Mouse (Mus musculus) megakaryocyte, embryonic 14.5 days (primary cell): ENCODE results near the gene Sass6. TPM values are rescaled to one million over a fixed set of nuclear protein-coding genes. Genes with fewer than 3 reads are reported as not detected.

ENCODE experiments used
- H3K27me3 ChIP-seq: replicated peaks from 2 replicates; pipeline ENCODE3; 2012; ENCODE audit warnings: inconsistent platforms
- H3K36me3 ChIP-seq: replicated peaks from 2 replicates; pipeline ENCODE3; 2012; ENCODE audit warnings: low read length, inconsistent platforms, mixed read lengths
- H3K4me1 ChIP-seq: 2 replicates; pipeline ENCODE4 v1.6.1; 2012; ENCODE audit warnings: inconsistent platforms
- H3K4me3 ChIP-seq: replicated peaks from 2 replicates; pipeline ENCODE3; 2012; ENCODE audit warnings: moderate library complexity, mild to moderate bottlenecking, inconsistent platforms
- H3K9me3 ChIP-seq: 2 replicates; pipeline ENCODE4 v1.6.1; 2012; ENCODE audit warnings: inconsistent platforms
- FLI1 ChIP-seq: IDR thresholded peaks from 2 replicates; pipeline ENCODE4 v1.6.1; 2012; ENCODE audit warnings: low read length, inconsistent platforms, mixed read lengths
- GATA1 ChIP-seq: IDR thresholded peaks from 3 replicates; pipeline ENCODE4 v1.6.1; 2012; ENCODE audit warnings: mixed read lengths, low read length, inconsistent platforms, borderline replicate concordance
- polyA plus RNA-seq: library from polyadenylated mRNA; stranded (reverse); fragments of >175 nt; gene quantifications from 2 replicates; pipeline ENCODE4 v1.2.3, GENCODE M21; 2012; ENCODE audit warnings: low replicate concordance; ENCODE audit not compliant: insufficient read depth

The Sass6 gene
- polyA plus RNA-seq, 1 experiment, result 1.4 TPM

DNA sequence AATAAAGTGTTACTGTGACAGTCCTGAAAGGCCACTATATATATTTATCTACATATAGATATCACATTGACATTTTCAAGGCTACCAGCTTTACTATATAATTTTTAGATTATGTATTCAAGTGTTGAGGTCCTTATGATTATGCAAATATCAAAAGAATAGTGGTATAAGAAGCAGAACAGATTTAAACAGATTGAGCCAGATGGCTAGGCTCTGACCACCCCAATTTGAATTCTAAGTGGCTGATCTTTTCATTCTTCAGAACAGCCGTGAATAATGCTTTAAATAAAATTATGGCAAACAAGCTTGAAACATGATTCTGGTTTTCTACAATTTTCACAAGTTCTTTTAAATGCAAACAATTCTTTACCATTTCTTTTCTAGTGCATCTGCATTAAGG, 36.7 kb downstream of the Sass6 start:
- Histone ChIP-seq H3K9me3 (no peaks in the 10 kb centered on the region), H3K4me1 (peaks cover 33% of the 10 kb centered on the region), H3K27me3 (no peaks in the 10 kb centered on the region), H3K36me3 (peaks cover 87% of the 10 kb centered on the region), H3K4me3 (no peak overlapping the region)
- TF ChIP-seq FLI1, result no peak
- TF ChIP-seq GATA1, result no peak

DNA sequence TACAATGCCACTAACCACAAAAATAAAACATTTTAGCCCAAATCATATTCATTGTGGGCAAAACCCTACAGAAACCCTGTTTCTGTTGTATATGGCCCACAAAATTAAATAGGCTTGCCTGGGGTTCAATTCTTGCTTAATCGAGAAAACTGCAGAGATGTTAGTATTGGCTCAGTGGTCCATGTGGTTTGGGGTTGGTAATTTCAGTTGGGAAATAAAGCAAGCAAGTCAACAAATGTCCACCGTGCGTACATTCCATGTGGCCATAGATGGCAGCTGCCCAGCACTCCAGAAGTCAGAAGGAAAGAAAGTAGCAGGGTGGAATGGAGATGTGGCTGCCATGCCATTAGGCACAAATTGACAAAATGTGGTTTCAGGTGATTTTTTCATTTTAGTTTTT, 38.2 kb downstream of the Sass6 start:
- no peak overlapping the region for H3K4me3 ChIP-seq
- TF ChIP-seq FLI1, result no peak
- no peak for TF ChIP-seq GATA1
- H3K36me3 ChIP-seq, result peaks cover 88% of the 10 kb centered on the region
- H3K4me1 ChIP-seq, result peaks cover 37% of the 10 kb centered on the region
- no peaks in the 10 kb centered on the region for H3K27me3 ChIP-seq
- no peaks in the 10 kb centered on the region for H3K9me3 ChIP-seq

DNA sequence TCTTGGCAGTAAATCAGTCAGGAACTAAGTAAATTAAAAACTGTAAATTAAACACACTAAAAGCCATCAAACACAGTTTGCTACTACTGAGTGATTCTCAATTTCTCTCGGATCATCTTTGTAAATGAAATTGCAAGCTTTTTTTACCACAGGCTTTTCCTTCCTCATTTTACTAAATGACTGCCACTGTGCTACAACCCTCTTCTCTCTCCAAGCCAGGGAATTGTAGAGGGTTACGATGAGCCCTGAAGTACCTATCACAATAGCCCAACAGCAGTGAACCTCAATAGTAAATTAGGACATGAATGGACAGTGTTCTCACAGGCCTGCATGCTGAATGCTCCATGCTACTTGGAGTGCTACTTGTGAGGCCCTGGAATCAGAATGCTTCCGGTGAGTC, 39.3 kb downstream of the Sass6 start:
- TF ChIP-seq FLI1 (no peak), GATA1 (no peak)
- peak overlapping the region; percentile 66 for H3K4me3 ChIP-seq
- H3K36me3 ChIP-seq, result peaks cover 92% of the 10 kb centered on the region

DNA sequence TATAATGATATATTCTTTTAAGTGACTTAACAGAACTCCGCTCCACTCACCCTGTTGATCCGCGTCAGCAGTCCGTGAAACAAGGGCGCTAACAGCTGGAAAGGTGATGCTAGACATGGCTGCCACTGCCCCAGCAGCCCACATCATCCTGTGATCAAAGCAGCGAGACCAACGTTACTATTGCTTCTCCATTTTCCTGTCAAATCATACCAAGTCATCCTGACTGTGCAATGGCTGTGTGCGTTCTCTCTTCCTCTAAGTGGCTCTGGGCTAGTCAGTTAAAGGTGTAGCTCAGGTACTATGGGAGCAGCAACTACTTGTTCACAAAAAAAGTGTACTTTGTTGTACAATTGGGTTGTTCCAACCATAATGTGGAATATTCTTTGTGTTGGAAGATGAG, 40.1 kb downstream of the Sass6 start:
- H3K4me3 ChIP-seq, result peak overlapping the region; percentile 64
- H3K9me3 ChIP-seq, result no peaks in the 10 kb centered on the region
- no peak for TF ChIP-seq GATA1
- TF ChIP-seq FLI1, result no peak
- H3K4me1 ChIP-seq, result peaks cover 55% of the 10 kb centered on the region
- H3K36me3 ChIP-seq, result peaks cover 97% of the 10 kb centered on the region
- H3K27me3 ChIP-seq, result no peaks in the 10 kb centered on the region

More for the DNA sequence above, 39.3 kb downstream of the Sass6 start:
- H3K27me3 ChIP-seq, result no peaks in the 10 kb centered on the region
- H3K9me3 ChIP-seq, result no peaks in the 10 kb centered on the region
- peaks cover 47% of the 10 kb centered on the region for H3K4me1 ChIP-seq

DNA sequence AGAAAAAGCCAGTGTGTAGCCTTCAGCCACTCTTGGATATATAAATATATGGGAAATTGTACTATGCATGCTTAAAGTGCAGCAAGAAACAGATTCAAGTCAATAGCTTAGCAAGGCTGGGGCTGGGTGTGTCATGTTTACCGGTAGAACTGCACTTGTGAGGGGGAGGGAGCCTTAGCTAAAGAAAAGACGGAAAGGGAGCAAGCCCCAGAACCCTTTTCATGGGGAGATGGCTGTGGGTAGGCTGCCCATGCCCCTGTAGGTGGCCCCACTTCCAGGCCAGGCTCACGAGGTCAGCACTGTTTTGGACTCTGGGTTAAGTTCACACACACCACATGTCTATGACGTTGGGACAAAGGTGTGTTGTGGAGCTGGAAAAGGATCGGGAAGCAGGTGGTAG, 41.0 kb downstream of the Sass6 start:
- no peaks in the 10 kb centered on the region for H3K27me3 ChIP-seq
- H3K4me3 ChIP-seq, result no peak overlapping the region
- no peaks in the 10 kb centered on the region for H3K9me3 ChIP-seq
- no peak for TF ChIP-seq FLI1
- no peak for TF ChIP-seq GATA1
- H3K36me3 ChIP-seq, result peaks cover 98% of the 10 kb centered on the region
- H3K4me1 ChIP-seq, result peaks cover 55% of the 10 kb centered on the region

DNA sequence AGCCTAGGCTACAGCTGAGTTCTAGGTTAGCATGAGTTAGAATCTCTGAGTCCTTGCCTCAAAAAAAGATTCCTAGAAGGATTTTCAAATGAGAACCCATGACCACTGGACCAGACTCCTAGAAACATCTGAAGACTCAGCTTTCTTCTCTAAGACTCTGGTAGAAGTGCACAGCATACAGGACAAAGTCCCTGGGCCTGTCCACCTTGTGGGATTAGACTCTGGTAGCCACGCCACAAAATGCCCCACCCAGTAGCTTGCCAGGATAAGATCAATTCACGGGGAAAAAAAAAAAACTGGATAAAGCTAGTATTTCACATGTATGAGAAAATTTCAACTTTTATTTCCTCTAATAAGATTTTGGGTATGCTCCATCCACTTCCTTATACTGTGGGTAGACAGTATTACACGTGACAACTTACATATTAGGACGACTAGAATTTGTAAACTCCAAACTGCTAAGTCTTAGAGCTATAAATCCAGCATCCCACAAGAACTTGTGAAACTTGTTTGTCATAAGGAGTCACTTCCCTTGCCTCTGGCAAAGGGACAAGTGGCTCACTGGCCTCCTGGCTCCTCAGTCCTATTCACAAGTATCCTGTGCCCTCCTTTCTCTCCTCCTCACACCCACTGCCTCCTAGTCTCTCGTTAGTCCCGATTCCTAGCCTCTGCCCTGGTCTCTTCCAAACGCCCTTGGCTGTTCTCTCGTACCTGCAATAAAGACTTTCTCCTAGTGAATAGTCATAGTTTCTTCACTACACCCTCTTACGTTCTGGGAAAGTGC, 43.1 kb downstream of the Sass6 start:
- no peak for TF ChIP-seq GATA1
- no peak for TF ChIP-seq FLI1
- Histone ChIP-seq H3K9me3 (no peaks in the 10 kb centered on the region), H3K4me3 (no peak overlapping the region), H3K4me1 (peaks cover 62% of the 10 kb centered on the region), H3K36me3 (peaks cover 99% of the 10 kb centered on the region), H3K27me3 (no peaks in the 10 kb centered on the region)

DNA sequence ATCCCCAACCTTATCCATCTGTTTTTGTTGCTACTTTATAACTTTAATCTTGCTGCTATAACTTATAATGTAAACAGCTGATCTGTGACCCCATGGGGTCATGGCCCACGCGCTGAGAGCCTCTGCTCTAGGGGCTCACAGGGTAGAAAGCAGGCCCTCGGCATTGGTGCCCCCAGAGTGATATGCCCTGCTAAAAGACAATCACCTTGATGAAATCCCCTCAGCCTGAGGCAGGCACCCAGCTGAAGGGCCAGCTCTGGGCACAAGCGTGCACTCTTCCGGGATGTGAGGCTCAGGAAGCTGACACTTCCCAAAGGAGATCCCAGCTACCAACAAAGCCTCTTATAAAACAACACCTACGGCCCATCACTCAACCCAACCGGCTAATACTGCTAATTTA, 43.8 kb downstream of the Sass6 start:
- Histone ChIP-seq H3K9me3 (no peaks in the 10 kb centered on the region), H3K4me1 (peaks cover 65% of the 10 kb centered on the region), H3K36me3 (peaks cover 100% of the 10 kb centered on the region), H3K4me3 (no peak overlapping the region), H3K27me3 (no peaks in the 10 kb centered on the region)
- TF ChIP-seq FLI1 (no peak), GATA1 (no peak)

DNA sequence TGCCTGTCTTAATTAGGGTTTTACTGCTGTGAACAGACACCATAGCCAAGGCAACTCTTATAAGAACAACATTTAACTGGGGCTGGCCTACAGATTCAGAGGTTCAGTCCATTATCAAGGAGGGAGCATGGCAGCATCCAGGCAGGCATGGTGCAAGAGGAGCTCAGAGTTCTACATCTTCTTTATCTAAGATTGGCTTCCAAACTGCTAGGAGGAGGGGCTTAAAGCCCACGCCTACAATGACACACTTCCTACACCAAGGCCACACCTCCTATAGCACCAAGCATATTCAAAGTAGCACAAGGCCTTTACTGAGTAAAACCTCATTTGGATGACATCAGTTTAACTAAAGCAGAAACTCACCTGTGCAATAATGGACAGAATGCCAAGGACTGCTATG, 45.2 kb downstream of the Sass6 start:
- Histone ChIP-seq H3K4me1 (peaks cover 52% of the 10 kb centered on the region), H3K4me3 (no peak overlapping the region), H3K27me3 (no peaks in the 10 kb centered on the region), H3K36me3 (peaks cover 100% of the 10 kb centered on the region), H3K9me3 (no peaks in the 10 kb centered on the region)
- TF ChIP-seq GATA1, result no peak
- no peak for TF ChIP-seq FLI1

DNA sequence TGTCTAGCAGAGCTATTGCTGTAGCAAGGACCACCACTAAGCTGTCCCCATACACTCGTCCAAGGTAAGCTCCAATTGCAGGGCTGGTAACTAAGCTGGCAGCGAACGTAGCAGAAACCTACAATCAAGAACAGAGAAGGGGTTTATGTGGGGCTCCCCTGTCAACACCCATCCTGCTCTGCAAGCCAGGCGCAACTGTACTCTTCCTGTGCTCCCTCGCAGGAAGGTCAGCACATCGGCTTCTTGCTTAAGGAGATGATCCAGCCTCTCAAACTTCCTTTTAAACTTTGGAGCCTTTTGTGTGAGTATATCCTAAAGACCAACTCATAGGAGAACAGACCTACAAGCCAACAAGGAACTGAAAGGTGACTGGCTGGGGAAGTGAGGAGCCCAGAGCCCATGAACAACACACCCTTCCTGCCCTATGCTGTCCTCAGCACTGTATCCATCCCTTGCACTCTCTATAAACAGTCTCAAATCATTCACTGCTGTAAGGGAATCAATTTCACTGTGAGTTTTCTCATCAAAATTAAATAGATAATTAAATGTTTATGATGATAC, 47.1 kb downstream of the Sass6 start:
- TF ChIP-seq FLI1 (no peak), GATA1 (no peak)

DNA sequence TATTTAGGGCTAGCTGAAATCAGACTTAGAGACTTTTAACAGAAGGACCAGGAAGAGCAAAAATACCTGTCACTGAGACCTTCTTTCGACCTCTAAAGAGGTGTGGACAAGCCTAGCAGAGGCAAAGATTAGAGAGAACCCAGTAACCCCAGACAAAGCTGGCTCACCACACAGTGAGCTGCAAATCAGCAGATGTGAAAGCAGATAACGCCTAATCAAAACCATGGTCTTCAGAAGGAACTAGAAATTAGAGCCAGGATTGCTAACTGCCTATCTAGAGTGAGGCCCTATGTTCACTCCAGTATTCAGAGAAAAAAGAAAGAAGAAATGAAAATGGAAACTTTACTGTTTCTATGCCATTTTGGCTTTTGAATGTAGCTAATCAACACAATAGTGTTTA, 47.6 kb downstream of the Sass6 start:
- no peak for TF ChIP-seq GATA1
- TF ChIP-seq FLI1, result no peak
- H3K4me1 ChIP-seq, result peaks cover 37% of the 10 kb centered on the region
- no peak overlapping the region for H3K4me3 ChIP-seq
- H3K9me3 ChIP-seq, result no peaks in the 10 kb centered on the region
- H3K36me3 ChIP-seq, result peaks cover 98% of the 10 kb centered on the region
- no peaks in the 10 kb centered on the region for H3K27me3 ChIP-seq

More for the DNA sequence above, 47.1 kb downstream of the Sass6 start:
- Histone ChIP-seq H3K4me1 (peaks cover 37% of the 10 kb centered on the region), H3K9me3 (no peaks in the 10 kb centered on the region), H3K27me3 (no peaks in the 10 kb centered on the region), H3K36me3 (peaks cover 100% of the 10 kb centered on the region), H3K4me3 (no peak overlapping the region)
